Mouse (Mus musculus) natural killer cell, adult 2 months (primary cell): ENCODE data around the gene Prl8a1.

Experiments used
- DNase-seq, 2 experiments: peaks; one replicate each; pipeline ENCODE4 v3.0.0; 2022; ENCODE audit warnings: low spot score in 2 of 2

The Prl8a1 gene

DNA sequence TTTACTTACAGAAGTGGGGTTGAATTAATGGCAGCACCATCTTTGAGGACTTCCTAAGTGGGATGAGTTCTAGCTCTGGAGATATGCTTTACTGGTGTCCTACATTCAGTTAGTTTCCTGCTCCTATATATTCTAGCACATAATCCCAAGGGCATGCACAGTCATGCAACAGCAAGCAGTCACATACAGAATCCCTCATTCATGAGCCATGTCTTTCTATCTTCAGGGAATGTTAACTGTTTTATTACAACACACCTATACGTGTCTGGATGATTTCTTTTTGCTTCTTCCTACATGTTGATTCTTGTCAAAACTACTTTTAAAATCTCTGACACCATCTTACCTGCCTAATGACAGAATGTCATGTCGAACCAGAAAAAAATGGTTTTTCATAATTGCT lies at the start of gene Prl8a1:
Prl8a1 (minus strand) TSS at position 101 of the 400 bp plus-strand sequence.
- no peak for DNase-seq

DNA sequence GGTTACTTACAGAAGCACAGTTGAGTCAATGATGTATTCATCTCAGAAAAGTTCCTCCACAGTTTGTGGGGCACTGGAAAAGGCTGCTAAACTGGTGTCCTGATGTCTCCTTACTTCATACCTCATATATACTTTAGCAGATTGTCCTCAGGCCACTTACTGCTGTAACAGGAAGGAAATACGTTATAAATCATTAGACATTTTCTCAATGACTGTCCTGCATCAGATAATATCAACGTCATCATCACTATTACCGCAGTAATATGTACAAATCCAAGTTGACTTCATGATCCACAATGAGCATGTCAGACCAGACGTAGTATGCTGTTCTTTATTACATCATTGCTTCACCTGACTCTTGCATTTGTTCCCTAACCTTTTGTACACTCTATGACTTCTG lies 28.5 kb upstream of the Prl8a1 start, which contains the start of gene Prl7b1:
Prl7b1 (minus strand) TSS at position 101 of the 400 bp plus-strand sequence.
- no peak for DNase-seq

DNA sequence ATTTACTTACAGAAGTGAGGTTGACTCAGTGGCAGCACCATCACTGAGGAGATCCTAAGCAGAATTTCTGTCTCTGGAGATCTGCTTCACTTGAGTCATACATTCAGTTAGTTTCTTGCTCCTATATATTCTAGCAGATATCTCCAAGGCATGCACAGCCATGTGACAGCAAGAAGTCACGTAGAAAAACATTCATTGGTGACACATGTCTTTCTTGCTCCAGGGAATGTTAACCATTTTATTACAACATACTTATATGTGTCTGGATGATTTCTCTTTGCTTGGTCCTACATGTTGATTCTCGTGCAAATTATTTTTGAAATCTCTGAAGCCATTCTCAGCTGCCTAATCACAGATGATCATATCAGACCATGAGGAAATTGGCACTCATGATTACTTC lies 17.5 kb downstream of the Prl8a1 start, which contains the start of gene Prl8a9:
Prl8a9 (minus strand) TSS at position 101 of the 400 bp plus-strand sequence.
- DNase-seq, result no peak

DNA sequence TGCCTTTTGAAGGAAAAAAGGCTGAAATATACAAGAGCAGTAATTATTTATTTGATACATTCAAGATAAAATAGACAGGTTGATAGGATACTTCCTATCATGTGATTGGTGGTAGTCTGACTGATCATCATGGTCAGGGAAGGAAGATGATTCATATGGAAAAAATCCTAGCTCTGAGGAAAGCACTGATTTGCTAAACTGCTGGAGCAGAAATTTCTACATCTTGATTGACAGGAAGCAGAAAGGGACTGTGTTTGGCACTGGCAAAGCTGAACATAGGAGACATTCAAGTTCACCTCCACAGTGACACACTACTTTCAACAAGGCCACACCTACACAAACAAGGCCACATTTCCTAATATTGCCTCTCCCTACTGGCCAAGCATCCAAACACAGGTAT lies 28.6 kb downstream of the Prl8a1 start:
- no peak for DNase-seq
